Mouse (Mus musculus): Measurements from ENCODE around the gene Tbcb. TPM values are rescaled to one million over a fixed set of nuclear protein-coding genes. Genes with fewer than 3 reads are reported as not detected.

Gene Tbcb
- total and polyA plus RNA-seq, 3 experiments: 36.6 to 56.7 (median 52.7) TPM

DNA sequence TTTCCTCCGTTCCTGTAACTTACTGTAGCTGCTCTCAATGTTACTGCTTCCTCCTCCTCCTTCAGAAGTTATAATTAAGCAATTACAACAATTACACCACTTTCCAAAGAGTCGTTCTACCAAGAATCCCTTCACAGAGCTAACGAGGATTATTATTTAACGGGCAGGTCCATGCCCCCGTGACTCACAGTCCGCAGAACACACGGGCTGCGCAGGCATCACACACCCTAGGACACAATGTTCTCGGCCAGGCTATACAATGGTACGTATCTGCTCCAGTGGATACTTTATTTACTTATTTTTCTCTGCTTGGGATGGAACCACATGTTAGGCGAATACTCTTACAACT is 12.1 kb downstream of the Tbcb start:
- Histone ChIP-seq H3K36me3 (ENCODE audit: control insufficient read depth, insufficient read depth, low read length) (no peaks in the 10 kb centered on the region), H3K4me1 (ENCODE audit: control insufficient read depth, insufficient read depth, low read length) (peaks cover 6% of the 10 kb centered on the region), H3K9ac (ENCODE audit: low read depth, low read length) (peak overlapping the region; percentile 68), H3K27ac (peak overlapping the region; percentile 69; the same call in 1 of the 2 replicates), H3K4me3 (peak overlapping the region; percentile 54), H3K27me3 (ENCODE audit: control insufficient read depth, insufficient read depth, low read length) (no peaks in the 10 kb centered on the region), H3K79me2 (replicated peaks; ENCODE audit: control insufficient read depth, insufficient read depth, low read length) (no peaks in the 10 kb centered on the region)
- DNase-seq: peak in 1 of 2 experiments; percentile 12
- WGBS: 20% methylated on average over 11 of the region's 11 CpGs
- TF ChIP-seq EP300 (IDR thresholded peaks at IDR 0.05; ENCODE audit: insufficient read depth, low read depth, low read length) (no peak), CTCF (IDR thresholded peaks at IDR 0.05) (no peak), POLR2A (IDR thresholded peaks at IDR 0.05; ENCODE audit: insufficient read depth, low read depth, low read length) (no peak)
- intact Hi-C loops (cut with DNase I): no loop called here

GRCm38 (mm10) chr7:30219293-30220007 is 12.6 kb downstream of the Tbcb start:
- H3K27me3 ChIP-seq (ENCODE audit: control insufficient read depth, insufficient read depth, low read length): no peaks in the 10 kb centered on the region
- TF ChIP-seq CTCF (IDR thresholded peaks at IDR 0.05) (no peak), POLR2A (IDR thresholded peaks at IDR 0.05; ENCODE audit: insufficient read depth, low read depth, low read length) (no peak), EP300 (IDR thresholded peaks at IDR 0.05; ENCODE audit: insufficient read depth, low read depth, low read length) (no peak)
- no peaks in the 10 kb centered on the region for H3K36me3 ChIP-seq (ENCODE audit: control insufficient read depth, insufficient read depth, low read length)
- peak; percentile 56 to 68 for DNase-seq
- no peaks in the 10 kb centered on the region for H3K79me2 ChIP-seq (replicated peaks; ENCODE audit: control insufficient read depth, insufficient read depth, low read length)
- H3K9ac ChIP-seq (ENCODE audit: low read depth, low read length): peak overlapping the region; percentile 68
- intact Hi-C loops (cut with DNase I): loop anchor here (5.0 kb wide), 3 partner anchors 37 to 402 kb away; partner anchors contain the start of genes Cox7a1, Zfp382 and Zfp790
- peak overlapping the region; percentile 69 for H3K27ac ChIP-seq
- peak overlapping the region; percentile 54 for H3K4me3 ChIP-seq
- peaks cover 6% of the 10 kb centered on the region for H3K4me1 ChIP-seq (ENCODE audit: control insufficient read depth, insufficient read depth, low read length)
- 4% methylated on average over 16 of the region's 16 CpGs for WGBS

DNA sequence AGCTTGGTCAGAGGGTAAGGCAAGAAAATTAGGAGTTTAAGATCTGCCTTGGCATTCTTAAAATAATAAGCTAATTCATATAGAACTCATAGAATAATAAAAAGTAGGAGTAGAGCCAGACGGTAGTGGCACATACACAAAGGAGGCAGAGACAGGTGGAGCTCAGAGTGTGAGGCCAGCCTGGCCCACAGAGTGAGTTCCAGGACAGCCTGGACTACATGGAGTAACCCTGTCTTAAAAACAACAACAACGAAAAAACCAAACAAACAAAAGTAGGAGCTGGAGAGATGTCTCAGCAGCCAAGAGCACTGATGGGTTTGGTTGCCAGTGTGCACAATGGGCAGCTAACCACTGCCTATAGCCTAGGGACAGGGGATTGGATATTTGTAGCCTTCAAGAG is 14.8 kb downstream of the Tbcb start:
- H3K79me2 ChIP-seq (replicated peaks; ENCODE audit: control insufficient read depth, insufficient read depth, low read length): no peaks in the 10 kb centered on the region
- TF ChIP-seq POLR2A (IDR thresholded peaks at IDR 0.05; ENCODE audit: insufficient read depth, low read depth, low read length): no peak
- TF ChIP-seq EP300 (IDR thresholded peaks at IDR 0.05; ENCODE audit: insufficient read depth, low read depth, low read length): no peak
- no peak for TF ChIP-seq CTCF (IDR thresholded peaks at IDR 0.05)
- DNase-seq: no peak
- peaks cover 6% of the 10 kb centered on the region for H3K4me1 ChIP-seq (ENCODE audit: control insufficient read depth, insufficient read depth, low read length)
- H3K9ac ChIP-seq (ENCODE audit: low read depth, low read length): no peak overlapping the region
- no peaks in the 10 kb centered on the region for H3K27me3 ChIP-seq (ENCODE audit: control insufficient read depth, insufficient read depth, low read length)
- no peaks in the 10 kb centered on the region for H3K36me3 ChIP-seq (ENCODE audit: control insufficient read depth, insufficient read depth, low read length)
- intact Hi-C loops (cut with DNase I): loop anchor here (5.0 kb wide), 3 partner anchors 35 to 400 kb away; partner anchors contain the start of genes Cox7a1, Zfp382 and Zfp790
- no peak overlapping the region for H3K4me3 ChIP-seq
- H3K27ac ChIP-seq: no peak overlapping the region
- 63% methylated on average over 2 of the region's 2 CpGs for WGBS

- DNase-seq: peak; percentile 73 to 81
- Histone ChIP-seq H3K27me3 (ENCODE audit: control insufficient read depth, insufficient read depth, low read length) (no peaks in the 10 kb centered on the region), H3K9ac (ENCODE audit: low read depth, low read length) (no peak overlapping the region), H3K4me3 (no peak overlapping the region; the same call in 1 of the 2 replicates), H3K36me3 (ENCODE audit: control insufficient read depth, insufficient read depth, low read length) (no peaks in the 10 kb centered on the region), H3K4me1 (ENCODE audit: control insufficient read depth, insufficient read depth, low read length) (peaks cover 6% of the 10 kb centered on the region), H3K27ac (peak overlapping the region; percentile 1; the same call in 1 of the 2 replicates), H3K79me2 (replicated peaks; ENCODE audit: control insufficient read depth, insufficient read depth, low read length) (no peaks in the 10 kb centered on the region)
- intact Hi-C loops (cut with DNase I): loop anchor here (5.0 kb wide), 3 partner anchors 34 to 399 kb away; partner anchors contain the start of genes Cox7a1, Zfp382 and Zfp790
- TF ChIP-seq POLR2A (IDR thresholded peaks at IDR 0.05; ENCODE audit: insufficient read depth, low read depth, low read length) (no peak), CTCF (IDR thresholded peaks at IDR 0.05) (peak; percentile 91), EP300 (IDR thresholded peaks at IDR 0.05; ENCODE audit: insufficient read depth, low read depth, low read length) (no peak)
- WGBS: 1% methylated on average over 16 of the region's 16 CpGs
Observed at GRCm38 (mm10) chr7:30216723-30217151, 15.3 kb downstream of the Tbcb start.

GRCm38 (mm10) chr7:30215875-30216274 is 16.2 kb downstream of the Tbcb start:
- no peaks in the 10 kb centered on the region for H3K36me3 ChIP-seq (ENCODE audit: control insufficient read depth, insufficient read depth, low read length)
- TF ChIP-seq CTCF (IDR thresholded peaks at IDR 0.05) (no peak), POLR2A (IDR thresholded peaks at IDR 0.05; ENCODE audit: insufficient read depth, low read depth, low read length) (no peak), EP300 (IDR thresholded peaks at IDR 0.05; ENCODE audit: insufficient read depth, low read depth, low read length) (no peak)
- 68% methylated on average over 3 of the region's 3 CpGs for WGBS

DNA sequence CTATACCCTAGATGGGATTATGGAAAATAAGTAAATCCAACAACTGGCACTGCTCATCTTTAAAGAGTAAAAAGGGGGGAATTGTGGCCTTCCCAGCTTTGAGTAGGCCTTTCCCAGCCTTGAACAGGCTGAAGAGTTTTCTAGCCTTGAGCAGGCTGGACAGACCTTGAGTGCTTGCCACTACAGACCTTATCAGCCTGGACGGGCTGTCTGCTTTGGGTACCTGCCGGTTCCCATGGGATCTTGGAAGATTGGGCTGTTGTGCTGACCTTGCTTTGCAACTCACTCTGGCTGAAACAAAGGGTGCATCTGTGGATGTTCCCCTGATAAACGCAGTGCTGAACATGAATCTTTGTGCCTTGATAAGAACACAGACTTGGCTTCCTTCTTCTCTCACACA is 18.2 kb downstream of the Tbcb start:
- Histone ChIP-seq H3K79me2 (replicated peaks; ENCODE audit: control insufficient read depth, insufficient read depth, low read length) (no peaks in the 10 kb centered on the region), H3K36me3 (ENCODE audit: control insufficient read depth, insufficient read depth, low read length) (no peaks in the 10 kb centered on the region), H3K27ac (no peak overlapping the region), H3K4me3 (no peak overlapping the region), H3K9ac (ENCODE audit: low read depth, low read length) (no peak overlapping the region), H3K27me3 (ENCODE audit: control insufficient read depth, insufficient read depth, low read length) (no peaks in the 10 kb centered on the region), H3K4me1 (ENCODE audit: control insufficient read depth, insufficient read depth, low read length) (peaks cover 2% of the 10 kb centered on the region; the same call in 1 of the 2 replicates)
- TF ChIP-seq CTCF (IDR thresholded peaks at IDR 0.05): no peak
- TF ChIP-seq POLR2A (IDR thresholded peaks at IDR 0.05; ENCODE audit: insufficient read depth, low read depth, low read length): no peak
- no peak for TF ChIP-seq EP300 (IDR thresholded peaks at IDR 0.05; ENCODE audit: insufficient read depth, low read depth, low read length)
- DNase-seq: no peak
- intact Hi-C loops (cut with DNase I): no loop called here
- WGBS: 76% methylated on average over 3 of the region's 3 CpGs

More at GRCm38 (mm10) chr7:30215875-30216274, 16.2 kb downstream of the Tbcb start:
- H3K9ac ChIP-seq (ENCODE audit: low read depth, low read length): no peak overlapping the region
- peaks cover 6% of the 10 kb centered on the region for H3K4me1 ChIP-seq (ENCODE audit: control insufficient read depth, insufficient read depth, low read length)
- no peak for DNase-seq
- no peaks in the 10 kb centered on the region for H3K27me3 ChIP-seq (ENCODE audit: control insufficient read depth, insufficient read depth, low read length)
- intact Hi-C loops (cut with DNase I): loop anchor here (5.0 kb wide), 3 partner anchors 34 to 399 kb away; partner anchors contain the start of genes Cox7a1, Zfp382 and Zfp790
- H3K79me2 ChIP-seq (replicated peaks; ENCODE audit: control insufficient read depth, insufficient read depth, low read length): no peaks in the 10 kb centered on the region
- no peak overlapping the region for H3K4me3 ChIP-seq
- H3K27ac ChIP-seq: no peak overlapping the region; the same call in 1 of the 2 replicates
